Mouse (Mus musculus): ENCODE measurements at regions not wholly inside any gene's neighbourhood (a gene's known extent, or its start where the extent isn't known, plus 50 kb on each side); places are given as distances from the start of the nearest gene placed in this dataset.
A peak's percentile ranks its signal among the peaks of the same experiment; 100 is the strongest.
"Not testable (repeated sequence)": the region's sequence is repeated elsewhere in the genome, so short reads cannot be mapped to it uniquely, and the experiment has no call there.

DNA sequence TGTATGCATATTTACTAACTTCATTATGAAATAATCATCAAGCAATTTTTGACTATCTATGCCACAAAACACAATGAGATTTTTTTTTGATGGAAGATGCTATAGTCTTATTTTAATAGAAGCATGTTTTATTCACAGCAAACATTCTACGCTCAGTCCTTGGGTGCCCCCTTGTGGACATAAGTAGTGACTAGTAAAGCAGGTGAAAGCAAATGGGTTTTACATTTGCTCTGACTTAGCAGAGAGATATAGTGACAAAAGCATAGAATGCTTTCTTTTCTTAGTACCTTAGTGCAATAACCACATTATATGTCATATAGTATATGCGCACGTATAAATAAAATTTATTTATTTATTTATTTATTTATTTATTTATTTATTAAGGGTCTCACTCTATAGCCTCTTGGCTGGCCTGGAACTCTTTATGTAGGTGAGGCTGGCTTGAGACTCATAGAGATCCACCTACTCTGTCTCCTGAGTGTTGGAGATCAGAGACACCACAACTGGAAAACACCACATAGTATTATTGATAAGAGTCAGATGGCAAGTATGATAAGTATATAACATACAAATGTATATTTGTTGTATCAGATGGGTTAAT is 136.5 kb upstream of the Arhgap42 start:
- intact Hi-C loops (cut with DNase I) = loop anchor here (5.0 kb wide), 1 partner anchor 1527 kb away; the partner anchor contains the start of gene Cntn5
- peak; percentile 84 to 90 for DNase-seq (ENCODE audit: low spot score in 2 of 2)

DNA sequence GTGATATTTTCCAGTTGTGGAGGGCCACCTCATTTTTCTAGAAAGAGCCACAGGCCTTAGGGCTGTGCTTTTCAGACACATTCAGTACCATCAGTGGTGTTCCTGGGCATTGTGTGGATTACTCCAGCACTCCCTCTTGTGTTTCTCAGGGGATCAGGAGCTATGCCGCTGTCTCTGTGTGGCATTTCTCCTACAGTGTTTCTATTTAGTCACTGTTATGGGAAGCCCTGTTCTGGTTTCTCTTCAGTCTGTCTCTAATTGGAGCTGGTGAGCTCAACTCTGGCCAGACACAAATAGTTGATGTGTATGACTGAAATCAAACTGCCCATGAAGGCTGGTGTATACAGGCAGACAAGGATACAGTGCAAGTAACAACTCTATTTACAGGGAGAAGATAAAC is 133.7 kb upstream of the Arhgap42 start:
- DNase-seq (ENCODE audit: low spot score in 2 of 2) = peak; percentile 24 to 49

DNA sequence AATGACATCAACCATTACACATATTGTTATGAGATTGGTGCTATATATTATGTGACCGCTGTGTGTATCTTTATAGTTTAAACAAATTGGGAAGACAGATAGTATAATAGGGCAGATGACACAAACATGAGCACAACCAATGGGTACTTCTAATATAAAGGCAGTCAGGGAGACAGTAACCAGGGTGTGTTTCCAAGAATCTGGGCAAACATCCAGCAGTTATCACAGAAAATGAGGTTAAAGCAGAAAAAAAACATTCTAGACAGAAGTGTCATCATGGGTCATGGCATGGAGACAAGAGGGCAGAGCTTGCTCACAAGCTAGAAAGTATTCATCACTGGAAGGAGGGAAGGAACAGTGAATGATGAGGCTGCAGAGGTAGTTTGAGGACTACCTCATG is 129.8 kb upstream of the Arhgap42 start:
- no peak for DNase-seq (ENCODE audit: low spot score in 2 of 2)
- intact Hi-C loops (cut with DNase I) = no loop called here

More for the DNA sequence above, 133.7 kb upstream of the Arhgap42 start:
- intact Hi-C loops (cut with DNase I) = loop anchor here (1.0 to 5.0 kb wide), 3 partner anchors 135 to 670 kb away; partner anchors contain the start of gene Arhgap42

DNA sequence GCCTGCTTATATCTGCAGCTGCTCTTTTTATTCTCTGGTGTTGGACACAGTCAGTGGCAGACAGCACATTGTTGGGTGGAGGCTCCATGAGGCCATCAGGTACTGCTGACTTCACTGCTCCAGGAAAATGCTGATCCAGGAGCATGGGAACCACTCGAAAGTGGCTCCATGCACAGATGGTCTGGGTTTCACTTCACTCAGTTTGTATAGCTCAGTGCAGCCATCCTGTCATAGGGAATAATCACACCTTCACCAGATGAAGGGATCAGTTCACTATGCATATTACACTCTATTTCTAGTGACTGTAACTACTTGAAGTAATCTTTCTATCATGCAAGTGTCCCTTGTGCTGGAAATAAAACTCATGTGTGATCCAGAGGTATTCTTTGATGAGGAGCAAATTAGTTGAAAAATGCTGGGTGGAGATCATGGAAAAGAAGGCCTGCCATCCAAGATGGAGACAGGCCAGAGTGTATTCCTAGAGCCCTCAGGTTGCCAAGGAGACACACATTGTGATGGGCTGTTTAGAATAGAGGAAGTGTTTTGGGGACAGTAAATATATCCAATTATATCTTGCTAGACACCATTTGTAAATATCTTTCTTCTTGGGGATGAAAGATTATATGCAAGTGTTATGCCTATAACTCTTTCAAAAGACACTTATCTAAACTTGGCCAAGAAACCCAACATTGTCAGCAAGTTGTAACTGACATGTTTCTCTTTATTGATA is 103.7 kb upstream of the Arhgap42 start:
- no peak for DNase-seq (ENCODE audit: low spot score in 2 of 2)
- intact Hi-C loops (cut with DNase I) = no loop called here

DNA sequence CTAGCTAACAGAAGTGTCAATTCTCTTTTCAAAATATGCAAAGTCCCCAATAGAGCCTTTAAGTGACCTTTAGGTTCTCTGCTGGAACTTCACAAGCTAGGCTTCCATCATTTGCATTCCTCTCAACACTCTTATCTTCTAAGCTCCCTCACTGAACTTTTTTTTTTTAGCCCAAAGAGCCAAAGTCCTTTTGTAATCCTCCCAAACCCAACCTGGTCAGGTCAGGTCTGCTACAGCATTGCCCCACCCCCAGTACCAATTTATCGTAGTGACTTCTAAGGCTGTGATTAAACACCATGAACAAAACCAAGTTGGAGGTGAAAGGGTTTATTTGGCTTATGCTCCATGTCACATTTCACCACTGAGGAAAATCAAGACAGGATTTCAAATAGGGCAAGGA is 79.7 kb upstream of the Arhgap42 start:
- intact Hi-C loops (cut with DNase I) = no loop called here
- DNase-seq (ENCODE audit: low spot score in 2 of 2) = no peak

DNA sequence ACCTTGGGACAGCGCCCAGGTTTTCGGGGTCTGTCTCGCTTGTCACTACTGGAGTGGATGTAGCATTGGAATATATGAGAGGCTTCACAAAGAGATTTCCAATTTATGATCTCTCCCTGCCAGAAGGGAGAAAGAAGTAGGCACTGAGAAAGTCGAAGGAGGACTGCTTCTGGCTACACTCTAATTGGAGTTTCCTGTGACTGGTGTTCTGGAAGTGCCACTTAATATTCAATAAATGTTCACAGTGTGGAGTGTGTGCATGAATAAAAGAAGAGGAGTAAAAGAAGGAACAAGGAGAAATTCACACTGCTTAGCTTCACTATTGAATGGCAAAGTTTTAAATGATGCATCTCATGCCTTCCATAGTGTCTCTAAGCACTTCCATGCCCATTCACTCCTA is 77.1 kb upstream of the Arhgap42 start:
- intact Hi-C loops (cut with DNase I) = no loop called here
- no peak for DNase-seq (ENCODE audit: low spot score in 2 of 2)

DNA sequence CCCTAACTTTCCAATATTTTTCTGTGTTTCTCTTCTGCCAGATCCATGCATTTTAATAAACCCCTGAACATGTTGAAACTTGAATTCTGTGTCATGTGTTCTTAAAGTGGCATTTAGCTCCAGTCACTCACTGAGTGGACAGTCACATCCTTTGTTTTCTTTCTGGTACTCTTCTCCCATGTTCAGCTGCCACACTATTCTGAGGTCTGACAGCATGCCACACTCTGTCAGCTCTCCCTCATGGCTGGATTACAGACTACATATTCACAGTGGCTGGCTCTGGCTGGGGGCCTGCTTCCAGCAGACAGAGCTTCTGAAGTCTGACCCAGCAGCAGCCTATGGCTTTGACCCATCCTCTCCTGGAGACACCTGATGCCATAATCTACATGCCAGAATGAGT is 73.4 kb upstream of the Arhgap42 start:
- intact Hi-C loops (cut with DNase I) = no loop called here
- no peak for DNase-seq (ENCODE audit: low spot score in 2 of 2)

DNA sequence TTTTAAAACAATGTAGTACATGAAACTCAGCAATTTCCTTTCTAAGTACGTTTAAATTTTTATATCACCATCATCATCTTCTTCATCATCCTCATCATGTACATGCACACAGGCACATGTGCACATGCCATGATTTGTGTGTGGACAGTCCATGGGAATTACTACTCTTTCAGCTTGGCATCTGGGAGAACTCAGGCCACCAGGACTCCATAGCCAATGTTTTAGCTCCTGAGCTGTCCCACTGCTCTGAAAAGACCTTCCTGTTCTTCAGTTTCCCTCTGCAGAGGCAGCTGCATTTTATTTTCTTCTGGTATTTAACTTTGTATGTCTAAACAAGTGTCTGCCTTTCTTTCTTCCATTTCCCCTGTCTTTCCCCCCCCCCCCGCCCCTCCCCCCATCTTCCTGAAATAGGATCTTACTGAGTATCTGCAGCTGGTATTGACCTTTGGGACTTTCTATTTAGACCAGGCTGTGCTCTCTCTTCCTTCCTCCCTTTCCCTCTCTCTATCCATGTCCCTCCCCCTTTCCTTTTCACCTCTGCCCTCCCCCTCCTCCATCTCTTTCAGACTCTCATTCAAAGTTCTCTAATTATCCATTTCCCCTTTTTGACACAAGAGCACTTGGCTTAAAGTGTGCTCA is 72.8 kb upstream of the Arhgap42 start:
- intact Hi-C loops (cut with DNase I) = no loop called here

DNA sequence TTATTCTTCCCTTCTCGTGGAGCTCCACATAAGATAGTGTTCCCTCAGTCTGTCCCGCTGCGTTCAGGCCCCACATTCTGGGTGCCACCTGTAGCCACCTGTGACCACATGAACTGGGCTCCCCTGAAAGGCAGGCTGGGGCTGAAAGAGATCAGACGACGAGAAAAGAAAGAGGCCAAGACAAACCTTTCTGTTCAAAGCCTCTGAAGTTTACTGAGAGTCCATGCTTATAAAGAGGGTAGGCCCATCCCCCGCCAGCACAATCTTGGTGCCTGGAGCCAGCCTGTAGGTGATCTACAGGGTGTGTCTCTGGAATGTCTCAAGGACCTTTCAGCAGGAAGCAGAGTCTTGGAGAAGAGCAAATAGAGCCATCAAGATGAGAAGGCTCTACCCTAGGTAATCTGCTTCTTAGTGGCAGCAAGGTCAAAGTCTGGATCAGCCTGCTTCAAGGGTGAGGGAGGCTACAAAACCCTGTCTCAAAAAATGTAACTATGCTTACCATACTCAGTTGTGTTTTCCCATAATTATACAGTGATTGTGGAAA is 72.2 kb upstream of the Arhgap42 start:
- DNase-seq (ENCODE audit: low spot score in 2 of 2); intact Hi-C loops (cut with DNase I): not testable (repeated sequence)

More for the DNA sequence above, 72.8 kb upstream of the Arhgap42 start:
- DNase-seq (ENCODE audit: low spot score in 2 of 2) = no peak

DNA sequence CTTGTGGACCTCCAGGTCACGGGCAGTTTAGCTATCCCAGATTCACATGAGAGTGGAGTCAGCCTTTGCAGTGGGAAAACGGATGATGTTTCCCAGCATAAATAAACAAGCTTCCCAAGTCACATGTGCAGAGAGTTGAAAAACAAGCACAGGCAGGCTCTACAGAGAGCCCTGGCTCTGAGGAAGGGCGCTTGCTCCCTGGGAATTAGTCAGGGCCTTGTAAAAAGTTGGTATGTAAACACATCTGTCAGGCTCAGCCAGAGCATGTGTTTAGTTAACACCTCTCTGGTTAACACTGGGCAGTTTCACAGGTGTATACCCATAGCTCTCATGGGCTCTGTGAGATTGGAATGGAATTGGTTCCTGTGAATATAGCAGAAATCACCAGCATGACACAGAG is 51.9 kb upstream of the Arhgap42 start:
- DNase-seq (ENCODE audit: low spot score in 2 of 2) = no peak
- intact Hi-C loops (cut with DNase I) = no loop called here

DNA sequence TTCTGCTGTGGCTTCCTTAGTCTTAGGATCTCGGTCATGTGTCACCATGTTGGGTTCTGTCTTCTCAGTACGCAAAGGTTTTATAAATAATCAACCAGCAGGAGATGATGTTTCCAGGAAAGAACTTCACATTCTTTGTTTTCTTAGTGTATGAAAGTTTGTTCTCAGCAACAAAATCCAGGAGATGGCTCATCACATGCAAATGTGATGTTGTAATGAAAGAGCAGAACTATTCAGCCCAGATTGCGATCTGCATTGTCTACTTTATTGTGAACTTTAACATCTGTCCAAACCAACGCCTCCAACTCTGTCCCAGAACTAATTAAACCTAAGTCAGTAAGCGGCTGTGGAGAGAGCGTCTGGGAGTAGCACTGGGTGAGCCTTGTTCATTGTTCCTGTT is 50.7 kb upstream of the Arhgap42 start:
- intact Hi-C loops (cut with DNase I) = no loop called here
- DNase-seq (ENCODE audit: low spot score in 2 of 2) = no peak

Measured in left cerebral cortex, postnatal 25 days (tissue).